Mouse (Mus musculus): ENCODE measurements around the gene Mindy4. TPM values are rescaled to one million over a fixed set of nuclear protein-coding genes. Genes with fewer than 3 reads are reported as not detected.

Mindy4 gene
- polyA plus RNA-seq, 1 experiment from 2014 or later = 15.6 TPM

GRCm38 (mm10) chr6:55285218-55285617 lies 82.0 kb downstream of the Mindy4 start:
- ATAC-seq (replicated peaks; ENCODE audit: low FRiP score) = no peak
- no peak overlapping the region for H3K9ac ChIP-seq
- H3K27me3 ChIP-seq = no peaks in the 10 kb centered on the region
- H3K27ac ChIP-seq = no peak overlapping the region
- H3K36me3 ChIP-seq = 0 out of 2 replicates have a peak, but pooled peaks cover 6% of the 10 kb centered on the region
- WGBS = 66% methylated on average over 5 of the region's 5 CpGs
- H3K4me3 ChIP-seq (replicated peaks) = no peak overlapping the region
- no peaks in the 10 kb centered on the region for H3K9me3 ChIP-seq (replicated peaks)
- H3K4me2 ChIP-seq = no peak overlapping the region
- peaks cover 13% of the 10 kb centered on the region for H3K4me1 ChIP-seq

GRCm38 (mm10) chr6:55288007-55288602 lies 84.9 kb downstream of the Mindy4 start:
- peak; percentile 65 for ATAC-seq (replicated peaks; ENCODE audit: low FRiP score)
- no peak overlapping the region for H3K4me2 ChIP-seq
- H3K9me3 ChIP-seq (replicated peaks) = no peaks in the 10 kb centered on the region
- peaks cover 13% of the 10 kb centered on the region for H3K4me1 ChIP-seq
- 0 out of 2 replicates have a peak, but pooled peaks cover 3% of the 10 kb centered on the region for H3K27me3 ChIP-seq
- peak overlapping the region; percentile 63 for H3K27ac ChIP-seq
- 66% methylated on average over 5 of the region's 5 CpGs for WGBS
- H3K4me3 ChIP-seq (replicated peaks) = no peak overlapping the region
- H3K36me3 ChIP-seq = 0 out of 2 replicates have a peak, but pooled peaks cover 6% of the 10 kb centered on the region
- H3K9ac ChIP-seq = no peak overlapping the region

- peak overlapping the region; percentile 41; the same call in 1 of the 2 replicates for H3K27ac ChIP-seq
- 17% methylated on average over 19 of the region's 19 CpGs for WGBS
- ATAC-seq (replicated peaks; ENCODE audit: low FRiP score) = peak; percentile 86
Observed at GRCm38 (mm10) chr6:55294549-55295131, 91.5 kb downstream of the Mindy4 start.

GRCm38 (mm10) chr6:55295325-55295724 lies 92.1 kb downstream of the Mindy4 start:
- ATAC-seq (replicated peaks; ENCODE audit: low FRiP score) = no peak
- Histone ChIP-seq H3K9ac (no peak overlapping the region), H3K27ac (no peak overlapping the region), H3K36me3 (peaks cover 17% of the 10 kb centered on the region), H3K4me3 (replicated peaks) (no peak overlapping the region), H3K4me1 (peaks cover 10% of the 10 kb centered on the region), H3K4me2 (no peak overlapping the region), H3K27me3 (0 out of 2 replicates have a peak, but pooled peaks cover 3% of the 10 kb centered on the region), H3K9me3 (replicated peaks) (no peaks in the 10 kb centered on the region)
- WGBS = 70% methylated on average over 1 of the region's 1 CpGs

More at GRCm38 (mm10) chr6:55294549-55295131, 91.5 kb downstream of the Mindy4 start:
- H3K4me3 ChIP-seq (replicated peaks) = no peak overlapping the region
- no peaks in the 10 kb centered on the region for H3K9me3 ChIP-seq (replicated peaks)
- peaks cover 18% of the 10 kb centered on the region for H3K36me3 ChIP-seq
- no peak overlapping the region for H3K4me2 ChIP-seq
- 0 out of 2 replicates have a peak, but pooled peaks cover 3% of the 10 kb centered on the region for H3K27me3 ChIP-seq
- no peak overlapping the region for H3K9ac ChIP-seq
- peaks cover 10% of the 10 kb centered on the region for H3K4me1 ChIP-seq

DNA sequence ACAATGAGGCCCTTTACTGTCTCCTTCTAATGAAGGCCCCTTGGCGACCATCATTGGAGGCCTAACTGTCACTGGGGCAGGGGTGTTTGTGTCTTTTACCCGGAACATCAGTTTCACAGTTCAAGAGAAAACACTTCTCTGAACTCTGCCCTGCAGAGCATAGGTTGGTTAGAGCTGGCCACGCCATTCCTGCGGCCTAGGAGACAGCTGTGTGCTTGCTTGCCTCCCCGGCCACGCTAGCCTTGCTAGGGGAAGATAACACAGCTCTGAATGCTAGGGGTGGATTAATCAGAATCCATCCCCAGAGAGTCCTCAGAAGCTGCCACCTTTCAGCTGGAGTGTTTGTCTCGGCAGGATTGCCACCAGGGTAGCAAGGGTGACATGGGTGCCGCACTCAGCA lies 96.3 kb downstream of the Mindy4 start:
- Histone ChIP-seq H3K4me3 (replicated peaks) (no peak overlapping the region), H3K4me1 (peaks cover 6% of the 10 kb centered on the region), H3K4me2 (no peak overlapping the region), H3K36me3 (peaks cover 24% of the 10 kb centered on the region), H3K27me3 (no peaks in the 10 kb centered on the region), H3K9ac (no peak overlapping the region), H3K27ac (no peak overlapping the region), H3K9me3 (replicated peaks) (no peaks in the 10 kb centered on the region)
- WGBS = 78% methylated on average over 8 of the region's 8 CpGs
- no peak for ATAC-seq (replicated peaks; ENCODE audit: low FRiP score)

- H3K27me3 ChIP-seq = no peaks in the 10 kb centered on the region
- ATAC-seq (replicated peaks; ENCODE audit: low FRiP score) = no peak
- 96% methylated on average over 2 of the region's 2 CpGs for WGBS
Observed at GRCm38 (mm10) chr6:55299917-55300316, 96.7 kb downstream of the Mindy4 start.

GRCm38 (mm10) chr6:55300704-55301103 lies 97.5 kb downstream of the Mindy4 start:
- Histone ChIP-seq H3K4me1 (no peaks in the 10 kb centered on the region), H3K4me3 (replicated peaks) (no peak overlapping the region), H3K27me3 (no peaks in the 10 kb centered on the region), H3K9ac (no peak overlapping the region), H3K9me3 (replicated peaks) (no peaks in the 10 kb centered on the region), H3K27ac (no peak overlapping the region), H3K36me3 (peaks cover 24% of the 10 kb centered on the region), H3K4me2 (no peak overlapping the region)
- 84% methylated on average over 11 of the region's 11 CpGs for WGBS
- no peak for ATAC-seq (replicated peaks; ENCODE audit: low FRiP score)

More at GRCm38 (mm10) chr6:55299917-55300316, 96.7 kb downstream of the Mindy4 start:
- H3K4me3 ChIP-seq (replicated peaks) = no peak overlapping the region
- H3K27ac ChIP-seq = no peak overlapping the region
- H3K9me3 ChIP-seq (replicated peaks) = no peaks in the 10 kb centered on the region
- no peak overlapping the region for H3K9ac ChIP-seq
- no peak overlapping the region for H3K4me2 ChIP-seq
- peaks cover 24% of the 10 kb centered on the region for H3K36me3 ChIP-seq
- H3K4me1 ChIP-seq = peaks cover 1% of the 10 kb centered on the region; the same call in 1 of the 2 replicates

- Histone ChIP-seq H3K4me1 (no peaks in the 10 kb centered on the region), H3K4me2 (no peak overlapping the region), H3K27me3 (no peaks in the 10 kb centered on the region), H3K4me3 (replicated peaks) (no peak overlapping the region), H3K9me3 (replicated peaks) (no peaks in the 10 kb centered on the region), H3K9ac (no peak overlapping the region), H3K36me3 (0 out of 2 replicates have a peak, but pooled peaks cover 4% of the 10 kb centered on the region), H3K27ac (no peak overlapping the region)
- WGBS = 47% methylated on average over 2 of the region's 2 CpGs
- no peak for ATAC-seq (replicated peaks; ENCODE audit: low FRiP score)
Observed at GRCm38 (mm10) chr6:55310179-55310578, 107.0 kb downstream of the Mindy4 start.

- no peak for ATAC-seq (replicated peaks; ENCODE audit: low FRiP score)
Observed at GRCm38 (mm10) chr6:55311962-55312361, 108.8 kb downstream of the Mindy4 start.

DNA sequence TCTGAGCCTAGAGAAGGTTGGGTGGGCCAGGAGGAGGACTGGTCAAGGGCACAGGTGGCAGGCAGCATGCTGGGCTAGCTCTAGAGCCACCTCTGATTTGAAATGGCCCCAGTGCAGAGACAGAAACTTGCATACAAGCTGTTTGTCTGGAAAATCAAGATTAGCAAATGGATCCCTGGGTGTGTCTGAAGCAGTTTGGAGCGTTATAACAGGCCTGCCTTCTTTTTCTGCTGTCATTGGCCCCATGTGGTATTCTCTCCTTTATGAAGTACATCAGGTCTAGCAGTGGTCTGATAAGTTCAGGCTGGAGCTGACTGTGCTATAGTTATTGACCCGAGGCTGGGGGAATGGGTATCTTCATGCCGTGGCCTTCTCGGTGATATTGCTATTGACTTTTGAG lies 110.7 kb downstream of the Mindy4 start:
- no peak overlapping the region for H3K4me3 ChIP-seq (replicated peaks)
- H3K9ac ChIP-seq = no peak overlapping the region
- no peaks in the 10 kb centered on the region for H3K27me3 ChIP-seq
- H3K27ac ChIP-seq = no peak overlapping the region
- 92% methylated on average over 4 of the region's 4 CpGs for WGBS
- H3K36me3 ChIP-seq = 0 out of 2 replicates have a peak, but pooled peaks cover 4% of the 10 kb centered on the region
- no peaks in the 10 kb centered on the region for H3K9me3 ChIP-seq (replicated peaks)
- no peak overlapping the region for H3K4me2 ChIP-seq
- ATAC-seq (replicated peaks; ENCODE audit: low FRiP score) = no peak
- no peaks in the 10 kb centered on the region for H3K4me1 ChIP-seq

More at GRCm38 (mm10) chr6:55311962-55312361, 108.8 kb downstream of the Mindy4 start:
- Histone ChIP-seq H3K9ac (no peak overlapping the region), H3K4me1 (no peaks in the 10 kb centered on the region), H3K4me2 (no peak overlapping the region), H3K36me3 (0 out of 2 replicates have a peak, but pooled peaks cover 4% of the 10 kb centered on the region), H3K27me3 (no peaks in the 10 kb centered on the region), H3K9me3 (replicated peaks) (no peaks in the 10 kb centered on the region), H3K4me3 (replicated peaks) (no peak overlapping the region), H3K27ac (no peak overlapping the region)
- 41% methylated on average over 5 of the region's 5 CpGs for WGBS

DNA sequence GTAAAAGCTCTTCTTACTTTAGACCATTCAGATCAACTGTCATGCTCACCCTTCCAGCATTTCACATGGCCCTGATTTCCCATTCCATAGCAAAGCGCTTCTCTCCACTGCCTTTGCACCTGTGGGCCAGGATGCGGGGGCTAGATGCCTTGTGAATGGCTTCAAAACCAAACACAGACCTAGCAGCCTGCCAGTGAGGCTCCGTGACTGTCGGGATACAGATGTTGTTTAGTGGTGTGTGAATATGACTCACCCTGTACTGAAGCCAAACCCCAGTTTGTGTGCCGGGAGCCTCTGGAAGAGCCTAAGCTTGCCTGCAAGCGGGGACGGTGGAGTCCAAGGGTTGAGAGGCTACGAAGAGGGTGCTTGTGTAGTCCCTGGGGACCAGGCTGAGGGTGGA lies 111.4 kb downstream of the Mindy4 start:
- H3K4me1 ChIP-seq = peaks cover 5% of the 10 kb centered on the region; the same call in 1 of the 2 replicates
- H3K4me3 ChIP-seq (replicated peaks) = no peak overlapping the region
- H3K27me3 ChIP-seq = no peaks in the 10 kb centered on the region
- ATAC-seq (replicated peaks; ENCODE audit: low FRiP score) = no peak
- no peak overlapping the region for H3K9ac ChIP-seq
- no peak overlapping the region for H3K4me2 ChIP-seq
- no peak overlapping the region for H3K27ac ChIP-seq
- H3K36me3 ChIP-seq = 0 out of 2 replicates have a peak, but pooled peaks cover 4% of the 10 kb centered on the region
- 90% methylated on average over 8 of the region's 8 CpGs for WGBS
- H3K9me3 ChIP-seq (replicated peaks) = no peaks in the 10 kb centered on the region

DNA sequence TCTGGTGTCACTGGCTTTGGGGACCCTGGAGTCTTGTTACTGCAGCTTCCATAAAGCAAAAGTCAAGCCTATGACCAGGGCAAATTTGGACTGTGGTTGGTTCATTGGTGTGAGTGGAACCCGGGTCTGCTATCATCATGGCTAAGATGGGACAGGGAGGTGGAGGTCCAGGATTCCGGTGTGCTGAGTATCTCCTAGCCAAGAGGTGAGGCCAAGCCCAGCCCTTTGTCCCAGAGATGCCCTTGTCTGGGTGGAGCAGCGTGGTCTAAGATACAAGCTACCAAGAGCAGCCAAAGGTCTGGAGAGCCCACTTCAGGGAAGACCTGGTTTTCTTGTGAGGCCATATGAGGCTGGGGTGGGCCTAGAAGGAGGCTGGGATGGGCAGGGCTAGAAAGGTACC lies 115.4 kb downstream of the Mindy4 start:
- Histone ChIP-seq H3K27me3 (no peaks in the 10 kb centered on the region), H3K27ac (no peak overlapping the region), H3K4me3 (replicated peaks) (no peak overlapping the region), H3K4me1 (peaks cover 15% of the 10 kb centered on the region; the same call in 1 of the 2 replicates), H3K4me2 (no peak overlapping the region), H3K9me3 (replicated peaks) (no peaks in the 10 kb centered on the region), H3K9ac (no peak overlapping the region), H3K36me3 (0 out of 2 replicates have a peak, but pooled peaks cover 4% of the 10 kb centered on the region)
- 95% methylated on average over 3 of the region's 3 CpGs for WGBS
- no peak for ATAC-seq (replicated peaks; ENCODE audit: low FRiP score)
